Mouse (Mus musculus): Measurements from ENCODE around the gene Ptpn3. TPM values are rescaled to one million over a fixed set of nuclear protein-coding genes. Genes with fewer than 3 reads are reported as not detected.
"Not testable (repeated sequence)": the region's sequence is repeated elsewhere in the genome, so short reads cannot be mapped to it uniquely, and the experiment has no call there.

Ptpn3 gene
- polyA plus RNA-seq, 2 experiments from 2014 or later = 1.6 to 2.0 TPM

DNA sequence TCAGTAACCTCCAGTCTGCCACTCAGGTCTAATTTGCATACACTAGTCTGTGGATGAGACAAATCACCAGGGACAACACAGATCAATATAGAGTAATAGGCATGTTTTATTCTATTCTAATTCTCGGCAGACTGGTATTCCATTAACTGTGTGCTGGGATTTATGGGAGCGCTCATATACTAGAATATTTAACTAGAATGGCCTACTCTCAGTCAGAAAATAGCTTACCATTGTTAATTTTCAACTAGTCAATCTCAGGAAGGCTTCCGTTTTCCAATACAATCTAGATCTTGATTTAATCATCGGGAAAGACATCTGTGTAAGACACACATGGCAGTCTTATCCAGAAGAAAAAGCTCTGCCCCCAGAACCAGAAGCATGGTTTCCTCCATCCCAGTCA is 3.5 kb downstream of the Ptpn3 start:
- ATAC-seq = no peak

DNA sequence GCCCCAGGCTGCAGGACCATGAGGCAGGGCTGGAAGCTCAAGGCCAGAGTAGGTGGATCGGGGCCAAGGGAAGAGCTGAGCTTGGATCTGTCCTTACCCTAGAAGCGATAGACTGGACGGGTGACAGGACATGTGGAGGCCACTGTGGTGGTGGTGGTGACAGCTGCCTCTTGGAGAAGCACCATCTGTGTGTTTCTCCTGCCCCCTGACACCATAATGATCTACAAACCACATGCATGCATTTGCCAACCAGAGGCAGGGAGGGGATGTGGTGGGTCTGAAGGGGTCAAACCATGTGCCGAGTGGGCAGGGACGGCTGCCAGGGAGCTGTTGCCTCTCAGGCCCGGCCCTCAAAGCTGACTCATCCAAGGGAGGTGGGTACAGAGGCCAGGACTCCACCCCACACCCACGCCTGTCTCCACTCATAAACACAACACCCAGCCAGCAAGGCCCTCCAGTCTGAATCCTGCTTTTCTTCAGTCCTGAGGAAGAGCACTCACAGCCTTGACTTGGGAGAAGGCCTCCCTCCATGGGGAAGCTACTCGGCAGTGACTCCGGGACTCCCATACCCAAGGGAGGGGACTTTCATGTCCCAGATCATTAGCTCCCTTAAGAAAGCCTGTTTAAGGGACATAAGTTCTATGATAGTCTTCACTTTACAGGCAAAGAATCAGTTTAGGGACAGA is 6.5 kb downstream of the Ptpn3 start:
- ATAC-seq = no peak

DNA sequence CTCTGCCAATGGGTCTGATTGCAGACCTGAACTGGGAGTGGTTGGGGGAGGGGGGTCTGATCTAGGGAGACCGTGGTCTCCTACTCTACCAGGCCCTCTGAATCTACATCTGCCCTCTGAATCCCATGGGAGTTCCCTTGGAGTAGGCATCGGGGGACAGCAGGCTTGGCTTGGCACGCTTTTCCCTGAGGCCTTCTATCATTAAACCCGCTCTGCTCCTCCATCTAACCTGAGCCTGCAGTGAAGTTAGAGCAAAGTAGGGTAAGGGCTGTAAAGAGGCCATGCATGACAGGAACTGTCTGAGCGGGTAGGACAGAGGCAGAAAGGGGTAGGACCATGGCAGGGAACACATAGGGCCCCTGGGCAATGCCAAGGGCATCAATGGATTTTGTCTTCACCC is 9.0 kb downstream of the Ptpn3 start:
- ATAC-seq = no peak

GRCm38 (mm10) chr4:57290049-57290448 is 11.6 kb downstream of the Ptpn3 start:
- ATAC-seq = no peak

- ATAC-seq = peak; percentile 65
Measured at GRCm38 (mm10) chr4:57287808-57288207, 13.8 kb downstream of the Ptpn3 start.

- ATAC-seq = no peak
Measured at GRCm38 (mm10) chr4:57285251-57285650, 16.4 kb downstream of the Ptpn3 start.

DNA sequence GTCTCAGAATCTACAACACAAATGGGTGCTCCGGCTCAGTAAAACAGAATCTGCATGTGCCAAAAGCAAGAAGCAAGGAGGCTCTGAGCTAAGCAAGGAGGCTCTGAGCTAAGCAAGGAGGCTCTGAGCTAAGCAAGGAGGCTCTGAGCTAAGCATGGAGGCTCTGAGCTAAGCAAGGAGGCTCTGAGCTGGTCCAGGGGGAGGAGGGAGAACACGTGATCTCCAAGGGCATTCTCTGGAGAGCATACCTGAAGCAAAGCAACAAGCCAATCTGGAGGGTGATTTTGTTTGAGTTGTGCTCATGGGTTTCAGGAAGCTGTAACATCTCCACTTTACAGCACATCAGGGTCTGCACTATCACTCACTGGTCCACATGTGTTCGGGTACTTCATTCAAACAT is 18.4 kb downstream of the Ptpn3 start:
- ATAC-seq = no peak

- ATAC-seq = no peak
Measured at GRCm38 (mm10) chr4:57282630-57283029, 19.0 kb downstream of the Ptpn3 start.

DNA sequence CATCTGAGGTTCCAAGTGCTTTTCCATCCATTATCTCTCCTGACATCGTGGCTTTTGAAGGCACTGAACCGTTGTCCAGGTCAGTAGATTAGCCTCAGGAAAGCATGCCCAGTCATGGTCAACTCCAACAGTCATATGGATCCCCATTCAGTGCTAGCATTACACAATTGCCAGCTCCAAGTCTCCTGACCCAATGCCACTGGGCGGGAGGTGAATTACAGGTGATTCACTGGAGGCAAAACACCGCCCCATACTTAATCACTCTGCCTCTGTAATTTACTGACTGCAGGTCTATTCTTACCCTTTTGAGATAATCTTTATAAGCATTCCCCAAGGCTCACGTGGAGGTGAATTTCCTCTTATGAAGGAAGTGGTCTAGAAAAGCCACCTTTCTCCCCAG is 19.5 kb downstream of the Ptpn3 start:
- no peak for ATAC-seq

GRCm38 (mm10) chr4:57280888-57281287 is 20.7 kb downstream of the Ptpn3 start:
- ATAC-seq = no peak

- ATAC-seq = peak; percentile 51
Measured at GRCm38 (mm10) chr4:57279229-57279628, 22.4 kb downstream of the Ptpn3 start.

DNA sequence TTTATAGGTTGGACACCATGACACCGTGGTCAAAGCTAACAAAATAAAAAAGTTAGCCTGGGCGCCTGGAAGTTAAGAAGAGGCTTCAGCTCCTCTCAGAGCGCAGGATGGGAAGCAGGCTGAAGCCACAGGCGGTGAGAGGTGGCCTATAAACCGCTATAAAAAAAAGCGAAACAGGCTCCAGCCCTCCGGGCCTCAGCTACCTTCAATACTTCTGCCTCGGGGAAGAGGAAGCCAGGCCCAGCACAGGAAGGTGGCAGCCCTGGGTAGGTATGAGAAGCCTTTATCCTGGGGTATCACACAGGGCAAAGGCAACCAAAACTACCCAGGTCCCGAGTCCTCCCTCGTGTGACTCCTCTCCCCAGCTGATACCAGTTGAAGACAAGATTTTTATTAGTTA is 22.8 kb downstream of the Ptpn3 start:
- no peak for ATAC-seq

- ATAC-seq = no peak
Measured at GRCm38 (mm10) chr4:57277671-57278070, 24.0 kb downstream of the Ptpn3 start.

- ATAC-seq = peak; percentile 64
Measured at GRCm38 (mm10) chr4:57275116-57275743, 26.4 kb downstream of the Ptpn3 start.

DNA sequence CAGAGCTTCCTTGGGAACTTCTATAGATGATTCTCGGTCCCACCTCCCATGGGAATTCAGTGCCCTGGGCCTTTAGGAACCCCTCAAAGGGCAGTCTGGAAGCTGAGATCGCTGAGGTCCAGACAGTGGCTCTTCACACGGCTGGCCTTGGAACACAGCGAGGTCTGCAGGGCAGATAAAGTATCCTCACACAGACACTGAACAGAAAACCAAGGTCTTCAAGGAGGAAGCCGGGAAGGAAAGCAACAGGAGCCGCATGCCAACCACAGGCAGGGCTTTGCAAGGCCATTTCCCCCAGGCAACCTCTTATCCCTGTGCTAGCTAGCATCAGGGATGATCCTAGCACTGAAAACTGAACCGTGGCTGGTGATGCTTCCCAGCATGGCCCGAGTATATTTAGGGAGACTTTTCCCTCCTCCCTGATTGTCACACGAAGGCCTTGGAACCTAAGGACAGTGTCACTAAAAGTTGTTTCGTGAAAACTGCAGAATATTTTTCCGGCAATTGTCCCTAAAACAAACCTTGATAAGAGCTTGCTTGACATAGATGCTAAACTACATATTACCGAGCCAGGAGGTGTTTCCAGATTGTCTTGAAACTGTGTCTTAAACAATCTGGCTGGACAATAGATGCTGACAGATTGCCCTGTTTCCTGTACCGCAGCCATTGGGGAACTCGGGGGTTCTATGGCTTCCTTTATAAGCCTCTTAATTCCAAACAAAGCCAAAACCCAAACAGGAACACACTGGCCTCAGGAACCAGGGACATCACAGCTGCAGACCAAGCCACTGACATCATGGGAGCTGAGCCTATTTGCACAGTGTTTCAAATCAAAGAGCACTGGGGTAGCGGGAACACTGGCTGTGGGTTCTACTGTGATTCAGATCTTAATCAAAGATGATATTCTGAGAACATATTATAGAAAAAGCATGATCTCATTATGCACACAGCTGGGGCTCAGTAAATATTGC is 27.8 kb downstream of the Ptpn3 start:
- ATAC-seq = no peak

- no peak for ATAC-seq
Measured at GRCm38 (mm10) chr4:57270991-57271390, 30.6 kb downstream of the Ptpn3 start.

- ATAC-seq = not testable (repeated sequence)
Measured at GRCm38 (mm10) chr4:57270489-57270888, 31.1 kb downstream of the Ptpn3 start.

GRCm38 (mm10) chr4:57269344-57269743 is 32.3 kb downstream of the Ptpn3 start:
- no peak for ATAC-seq

DNA sequence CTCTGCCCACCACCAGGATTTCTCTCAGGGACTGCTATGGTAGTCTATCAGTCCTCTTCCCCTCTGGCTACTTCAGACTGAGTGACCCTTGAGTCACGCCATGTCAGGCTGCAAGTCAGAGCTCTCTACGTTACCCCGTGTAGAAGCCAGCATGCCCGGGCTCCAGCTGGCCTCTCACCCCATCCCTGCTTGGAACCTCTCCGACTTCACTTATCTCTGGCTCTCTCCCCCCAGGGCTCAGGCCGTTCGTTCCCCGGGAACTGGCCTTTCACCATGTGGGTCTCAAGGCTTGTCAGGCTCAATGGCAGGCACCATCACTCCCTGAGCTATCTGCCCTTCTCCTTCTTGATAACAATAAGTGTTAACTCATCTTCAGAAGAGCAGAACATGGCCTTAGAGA is 33.3 kb downstream of the Ptpn3 start:
- no peak for ATAC-seq

GRCm38 (mm10) chr4:57266389-57266788 is 35.2 kb downstream of the Ptpn3 start:
- no peak for ATAC-seq

DNA sequence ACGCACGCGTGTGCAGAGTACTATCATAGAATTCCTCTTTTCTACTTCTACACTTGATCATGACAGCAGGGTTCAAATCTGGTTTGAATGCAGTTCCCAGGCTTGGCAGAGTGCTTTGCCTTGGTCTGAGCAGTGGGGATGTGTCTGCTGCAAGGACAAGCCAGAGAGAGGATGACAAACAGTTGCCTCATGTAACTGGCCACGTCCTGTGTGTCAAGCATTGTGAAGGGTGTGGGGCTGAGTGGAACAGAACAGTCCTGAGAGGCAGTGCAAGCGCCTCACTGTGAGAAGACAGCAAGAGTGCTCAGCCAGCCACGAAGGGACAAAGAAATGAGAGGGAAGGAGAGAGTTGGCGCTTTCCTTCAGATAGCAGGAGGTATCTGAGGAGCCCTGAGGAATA is 37.9 kb downstream of the Ptpn3 start:
- ATAC-seq = no peak

DNA sequence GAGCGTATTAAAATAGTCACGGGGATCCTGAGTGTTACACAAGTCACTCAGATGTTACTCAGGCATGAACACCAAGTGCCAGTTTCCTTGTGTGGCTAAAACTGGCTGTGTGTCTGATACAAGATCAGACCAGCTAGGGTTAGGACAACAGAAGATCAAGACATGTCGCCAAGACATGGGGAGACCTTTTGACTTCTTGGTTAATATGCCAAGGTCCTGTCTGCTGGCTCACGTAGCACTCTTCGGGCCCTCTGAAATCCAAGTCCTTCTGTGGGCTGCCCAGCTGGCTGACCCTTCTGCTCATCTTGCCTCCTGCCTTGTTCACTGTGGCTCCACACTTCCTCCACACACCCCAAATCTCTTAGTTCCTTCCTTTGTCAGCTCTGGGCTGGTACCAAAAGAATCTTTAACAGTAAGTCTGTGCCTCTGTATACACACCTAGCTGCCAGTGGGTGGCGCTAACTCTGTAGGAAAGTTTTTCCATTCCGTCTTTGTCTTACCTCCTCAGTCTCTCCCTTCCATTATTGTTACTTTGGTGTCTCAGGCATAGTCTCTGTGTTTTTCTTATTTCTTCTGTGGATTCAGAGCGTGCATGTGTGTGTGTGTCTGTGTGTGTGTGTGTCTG is 38.5 kb downstream of the Ptpn3 start:
- no peak for ATAC-seq

DNA sequence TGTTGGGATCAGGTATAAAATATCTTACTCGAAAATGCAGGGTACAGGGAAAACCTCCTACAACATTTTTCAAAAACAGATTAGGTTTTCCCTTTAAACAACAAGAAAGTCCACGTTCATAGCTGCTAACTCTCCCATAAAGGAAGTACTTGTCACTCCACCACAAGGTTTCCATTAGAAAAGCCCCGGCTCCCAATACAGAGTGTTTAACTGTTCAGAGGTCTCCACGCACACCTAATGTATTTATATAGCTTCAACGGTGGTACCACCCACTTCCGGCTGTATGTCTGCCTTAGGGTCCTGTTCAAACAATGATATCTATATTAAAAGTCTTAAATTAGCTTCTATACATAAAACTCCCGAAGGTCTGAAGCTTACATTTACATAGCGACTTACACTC is 39.2 kb downstream of the Ptpn3 start:
- no peak for ATAC-seq

Data from activated CD4-positive, CD25-positive, alpha-beta regulatory T cell, adult 4 months (primary cell).